Mouse (Mus musculus) olfactory bulb, adult 2 months (tissue): Measurements from ENCODE around the gene Ptgir. TPM values are rescaled to one million over a fixed set of nuclear protein-coding genes. Genes with fewer than 3 reads are reported as not detected.

Source experiments
- H3K27ac ChIP-seq: fragments of 200-500 bp; 2 replicates; pipeline ENCODE4 v1.5.1; 2012; ENCODE audit warnings: low read depth, low read length; ENCODE audit not compliant: insufficient read depth
- H3K4me1 ChIP-seq: fragments of 200-500 bp; 2 replicates; pipeline ENCODE4 v1.6.1; 2012; ENCODE audit warnings: low read length; ENCODE audit not compliant: control insufficient read depth, insufficient read depth
- H3K4me3 ChIP-seq: fragments of 200-500 bp; 2 replicates; pipeline ENCODE4 v1.5.1; 2012; ENCODE audit warnings: mild to moderate bottlenecking, low read depth, low read length, moderate library complexity; ENCODE audit not compliant: insufficient read depth
- CTCF ChIP-seq: fragments of 200-500 bp; IDR thresholded peaks from 2 replicates; pipeline ENCODE4 v1.5.1; 2012; ENCODE audit warnings: low read depth, mild to moderate bottlenecking, low read length, moderate library complexity; ENCODE audit not compliant: insufficient read depth
- POLR2A ChIP-seq: fragments of 200-500 bp; IDR thresholded peaks from 2 replicates; pipeline ENCODE4 v1.6.1; 2012; ENCODE audit warnings: mild to moderate bottlenecking, low read depth, low read length, moderate library complexity; ENCODE audit not compliant: insufficient read depth
- WGBS: fragments of 180-500 bp; shearing (Covaris S2); methylation state at CpG from one replicate; pipeline ENCODE4 v1.1.7; 2018; 5-methylcytosine and 5-hydroxymethylcytosine counted together
- polyA plus RNA-seq: library from polyadenylated mRNA; stranded (reverse); fragments of >200 nt; gene quantifications from 2 replicates; pipeline ENCODE4 v1.2.4, GENCODE M21; 2012; ENCODE audit warnings: low replicate concordance; ENCODE audit not compliant: missing spikeins, insufficient read depth, insufficient read length

The Ptgir gene
- polyA plus RNA-seq, 1 experiment: not detected

GRCm38 (mm10) chr7:16895511-16895910 is 10.8 kb upstream of the Ptgir start:
- peaks cover 31% of the 10 kb centered on the region for H3K4me1 ChIP-seq
- H3K4me3 ChIP-seq: no peak overlapping the region; the same call in 1 of the 2 replicates
- 40% methylated on average over 10 of the region's 10 CpGs for WGBS
- no peak overlapping the region for H3K27ac ChIP-seq
- TF ChIP-seq POLR2A (no peak), CTCF (no peak)

DNA sequence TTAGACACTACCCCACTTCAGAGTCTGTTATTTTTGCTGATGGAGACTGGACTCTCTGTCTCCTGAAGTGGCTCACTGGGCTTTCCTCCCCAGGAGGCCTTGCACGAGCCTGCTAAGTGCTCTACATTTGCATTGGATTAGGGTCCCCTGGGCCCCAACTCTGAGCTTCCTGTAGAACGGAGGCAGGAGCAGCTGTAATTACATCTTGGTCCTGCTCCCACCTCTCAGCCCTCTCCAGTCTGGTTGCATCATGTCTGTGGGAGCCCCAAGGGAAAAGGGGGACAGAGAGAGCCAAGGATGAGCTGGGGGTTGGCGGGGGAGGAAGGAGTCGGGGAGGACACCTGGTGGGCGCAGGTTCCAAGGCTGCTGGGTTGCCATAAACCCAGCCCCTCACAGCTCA is 5.8 kb upstream of the Ptgir start:
- WGBS: 44% methylated on average over 5 of the region's 5 CpGs
- Histone ChIP-seq H3K4me1 (peaks cover 13% of the 10 kb centered on the region), H3K4me3 (no peak overlapping the region), H3K27ac (no peak overlapping the region)
- no peak for TF ChIP-seq CTCF
- no peak for TF ChIP-seq POLR2A

DNA sequence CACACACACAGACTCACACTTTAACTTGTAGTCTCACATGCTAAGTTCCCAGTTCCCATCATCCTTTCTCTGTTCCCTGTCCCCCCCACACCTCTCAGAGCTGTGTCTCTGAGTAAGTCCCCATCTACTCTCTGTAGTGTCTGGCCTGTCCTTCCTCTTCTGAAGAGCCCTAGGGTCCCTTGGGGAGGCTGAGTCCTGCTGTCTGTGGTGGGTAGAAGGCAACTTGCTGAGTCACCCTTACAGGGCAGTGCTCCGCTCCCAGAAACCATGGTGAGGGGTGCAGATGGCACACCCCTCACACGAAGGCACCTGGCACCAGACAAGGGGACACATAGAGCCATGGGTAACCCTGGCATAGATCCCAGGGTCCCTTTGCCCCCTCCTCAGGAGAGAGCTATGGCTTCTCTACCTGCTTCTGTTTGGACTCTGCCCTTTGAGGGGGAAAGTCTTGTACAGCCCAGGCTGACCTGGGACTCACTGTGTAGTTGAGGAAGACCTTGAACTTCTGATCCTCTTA is 2.8 kb upstream of the Ptgir start:
- WGBS: 78% methylated on average over 2 of the region's 2 CpGs
- Histone ChIP-seq H3K27ac (no peak overlapping the region), H3K4me3 (no peak overlapping the region), H3K4me1 (peaks cover 22% of the 10 kb centered on the region)
- TF ChIP-seq CTCF: no peak
- no peak for TF ChIP-seq POLR2A

DNA sequence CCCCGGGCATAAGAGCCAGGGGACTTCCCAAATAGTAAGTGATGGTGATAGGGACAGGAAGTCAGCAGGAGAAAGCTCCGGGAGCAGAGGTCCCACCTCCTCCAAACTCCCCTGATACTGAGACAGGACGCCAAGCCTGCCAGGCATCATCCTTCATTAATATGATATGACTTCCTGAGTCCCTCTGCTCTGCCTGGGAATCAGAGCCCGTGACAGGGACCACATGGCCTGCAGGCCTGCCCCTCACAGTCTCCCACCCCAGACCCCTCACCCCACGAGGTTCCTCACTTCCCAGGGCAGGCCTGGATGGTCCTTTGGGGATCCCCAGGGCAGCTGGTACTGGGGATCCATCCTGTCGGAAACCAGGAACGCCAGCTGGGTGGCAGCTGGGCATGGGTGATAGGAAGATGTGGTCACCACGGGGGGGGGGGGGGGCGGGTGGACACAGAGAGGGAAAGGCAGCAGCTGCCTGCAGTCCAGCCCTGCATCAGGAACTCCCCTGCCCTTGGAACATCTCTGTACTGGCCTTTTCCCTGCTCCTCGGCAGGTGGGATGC is 2.1 kb upstream of the Ptgir start:
- no peak overlapping the region for H3K4me3 ChIP-seq
- no peak overlapping the region for H3K27ac ChIP-seq
- TF ChIP-seq CTCF: no peak
- no peak for TF ChIP-seq POLR2A
- WGBS: 64% methylated on average over 9 of the region's 10 CpGs
- H3K4me1 ChIP-seq: peaks cover 20% of the 10 kb centered on the region

DNA sequence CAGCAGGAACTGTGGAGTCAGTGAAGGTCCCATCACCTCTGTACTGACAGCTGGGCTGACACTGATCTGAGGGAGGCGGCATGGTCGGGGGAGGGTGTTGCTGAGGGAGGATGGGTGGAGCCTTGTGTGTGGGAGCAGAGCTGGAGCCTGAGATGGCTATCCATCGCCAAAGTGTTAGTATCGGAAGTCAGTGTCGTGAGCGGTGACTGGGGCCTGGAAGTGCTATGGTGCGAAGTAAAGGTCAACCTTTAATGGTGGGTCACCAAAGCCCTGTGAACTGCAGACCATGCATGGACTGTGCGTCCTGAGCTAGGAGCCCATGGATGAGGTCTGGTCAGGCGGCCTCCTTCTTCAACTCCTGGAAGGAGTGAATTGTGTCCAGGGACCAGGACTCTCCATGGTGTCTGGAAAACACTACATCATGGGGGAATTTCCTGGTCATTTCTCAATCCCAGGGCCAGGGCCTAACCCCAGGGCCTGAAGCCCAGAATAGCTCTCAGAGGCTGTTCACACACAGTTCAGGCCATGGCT is 734 bp upstream of the Ptgir start:
- 77% methylated on average over 9 of the region's 9 CpGs for WGBS
- Histone ChIP-seq H3K27ac (no peak overlapping the region), H3K4me3 (no peak overlapping the region), H3K4me1 (peaks cover 23% of the 10 kb centered on the region)
- TF ChIP-seq POLR2A (no peak), CTCF (no peak)

DNA sequence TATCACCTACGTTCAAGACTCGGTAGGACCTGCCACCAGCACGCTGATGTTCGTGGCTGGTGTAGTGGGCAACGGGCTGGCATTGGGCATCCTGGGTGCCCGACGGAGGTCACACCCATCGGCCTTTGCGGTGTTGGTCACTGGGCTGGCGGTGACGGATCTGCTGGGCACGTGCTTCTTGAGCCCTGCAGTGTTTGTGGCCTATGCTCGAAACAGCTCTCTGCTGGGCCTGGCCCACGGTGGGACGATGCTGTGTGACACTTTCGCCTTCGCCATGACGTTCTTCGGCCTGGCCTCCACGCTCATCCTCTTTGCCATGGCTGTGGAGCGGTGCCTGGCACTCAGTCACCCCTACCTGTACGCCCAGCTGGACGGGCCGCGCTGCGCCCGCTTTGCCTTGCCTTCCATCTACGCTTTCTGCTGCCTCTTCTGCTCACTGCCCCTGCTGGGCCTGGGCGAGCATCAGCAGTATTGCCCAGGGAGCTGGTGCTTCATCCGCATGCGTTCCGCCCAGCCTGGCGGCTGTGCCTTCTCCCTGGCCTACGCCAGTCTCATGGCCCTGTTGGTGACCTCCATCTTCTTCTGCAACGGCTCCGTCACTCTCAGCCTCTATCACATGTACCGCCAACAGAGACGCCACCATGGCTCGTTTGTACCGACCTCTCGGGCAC is 734 bp downstream of the Ptgir start:
- Histone ChIP-seq H3K27ac (no peak overlapping the region), H3K4me3 (no peak overlapping the region), H3K4me1 (peaks cover 20% of the 10 kb centered on the region)
- no peak for TF ChIP-seq CTCF
- no peak for TF ChIP-seq POLR2A
- 95% methylated on average over 41 of the region's 41 CpGs for WGBS

GRCm38 (mm10) chr7:16907842-16908241 is 1.6 kb downstream of the Ptgir start:
- no peak overlapping the region for H3K4me3 ChIP-seq
- peaks cover 20% of the 10 kb centered on the region for H3K4me1 ChIP-seq
- 88% methylated on average over 7 of the region's 7 CpGs for WGBS
- TF ChIP-seq CTCF: no peak
- TF ChIP-seq POLR2A: no peak
- H3K27ac ChIP-seq: no peak overlapping the region

DNA sequence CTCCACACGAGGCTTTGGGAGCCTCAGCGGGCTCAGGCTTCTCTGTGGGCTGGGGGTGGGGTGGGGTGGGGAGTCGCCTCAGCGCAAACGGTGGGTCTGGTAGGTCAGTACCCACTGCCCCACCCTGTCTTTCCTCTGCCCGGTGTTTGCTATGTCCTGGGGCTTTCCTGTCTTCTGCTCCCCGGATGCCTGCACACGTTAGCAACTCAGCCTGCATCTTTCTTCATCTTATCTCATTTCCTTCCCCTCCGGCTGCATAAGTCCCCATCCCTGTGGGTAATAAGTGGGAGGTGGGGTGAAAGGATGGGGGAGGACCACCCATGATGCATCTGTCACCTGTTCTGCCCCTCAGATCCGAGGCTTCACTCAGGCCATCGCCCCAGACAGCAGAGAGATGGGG is 2.1 kb downstream of the Ptgir start:
- Histone ChIP-seq H3K4me3 (no peak overlapping the region), H3K27ac (no peak overlapping the region), H3K4me1 (peaks cover 20% of the 10 kb centered on the region)
- 64% methylated on average over 11 of the region's 11 CpGs for WGBS
- TF ChIP-seq POLR2A (no peak), CTCF (no peak)

DNA sequence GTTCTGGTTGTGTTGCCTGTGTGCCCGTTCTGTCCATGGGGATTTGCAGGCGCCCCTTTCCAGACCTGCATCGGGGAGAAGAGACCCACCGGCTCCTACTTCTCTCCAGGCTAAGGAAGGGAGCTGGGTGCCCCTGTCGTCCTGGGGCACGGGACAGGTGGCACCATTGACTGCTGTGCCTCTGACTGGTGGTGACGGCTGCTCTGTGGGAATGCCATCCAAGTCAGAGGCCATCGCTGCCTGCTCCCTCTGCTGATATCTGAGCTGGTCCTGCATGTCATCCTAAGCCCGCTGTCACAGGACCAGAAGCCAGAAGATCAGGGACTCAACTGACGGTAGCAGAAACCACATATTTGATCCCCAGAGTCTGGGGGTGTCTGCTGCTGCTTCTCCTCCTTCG is 2.6 kb downstream of the Ptgir start:
- H3K4me3 ChIP-seq: no peak overlapping the region
- no peak overlapping the region for H3K27ac ChIP-seq
- WGBS: 84% methylated on average over 11 of the region's 11 CpGs
- H3K4me1 ChIP-seq: peaks cover 21% of the 10 kb centered on the region
- TF ChIP-seq CTCF (no peak), POLR2A (no peak)
